Mouse (Mus musculus): Measurements from ENCODE around the gene Myd88.

Myd88 gene

GRCm38 (mm10) chr9:119340909-119341816, at the start of gene Myd88:
Gene Myd88, minus strand, starts transcription at chr9:119341411.
- TF ChIP-seq GATA4 (IDR thresholded peaks at IDR 0.05; ENCODE audit: insufficient replicate concordance, low read length): peak; percentile 24; the same call in 1 of the 2 replicates

- no peak for TF ChIP-seq GATA4 (IDR thresholded peaks at IDR 0.05; ENCODE audit: insufficient replicate concordance, low read length)
Observed at GRCm38 (mm10) chr9:119390214-119390613, 49.0 kb upstream of the Myd88 start.

- no peak for TF ChIP-seq GATA4 (IDR thresholded peaks at IDR 0.05; ENCODE audit: insufficient replicate concordance, low read length)
Observed at GRCm38 (mm10) chr9:119388956-119389355, 47.7 kb upstream of the Myd88 start.

- TF ChIP-seq GATA4 (IDR thresholded peaks at IDR 0.05; ENCODE audit: insufficient replicate concordance, low read length): no peak
Observed at GRCm38 (mm10) chr9:119382603-119383002, 41.4 kb upstream of the Myd88 start.

GRCm38 (mm10) chr9:119378231-119378630, 37.0 kb upstream of the Myd88 start:
- no peak for TF ChIP-seq GATA4 (IDR thresholded peaks at IDR 0.05; ENCODE audit: insufficient replicate concordance, low read length)

- TF ChIP-seq GATA4 (IDR thresholded peaks at IDR 0.05; ENCODE audit: insufficient replicate concordance, low read length): no peak
Observed at GRCm38 (mm10) chr9:119375556-119375955, 34.3 kb upstream of the Myd88 start.

- TF ChIP-seq GATA4 (IDR thresholded peaks at IDR 0.05; ENCODE audit: insufficient replicate concordance, low read length): no peak
Observed at GRCm38 (mm10) chr9:119375008-119375407, 33.8 kb upstream of the Myd88 start.

GRCm38 (mm10) chr9:119371251-119371650, 30.0 kb upstream of the Myd88 start:
- TF ChIP-seq GATA4 (IDR thresholded peaks at IDR 0.05; ENCODE audit: insufficient replicate concordance, low read length): no peak

GRCm38 (mm10) chr9:119368367-119368766, 27.2 kb upstream of the Myd88 start:
- no peak for TF ChIP-seq GATA4 (IDR thresholded peaks at IDR 0.05; ENCODE audit: insufficient replicate concordance, low read length)

GRCm38 (mm10) chr9:119365284-119365683, 24.1 kb upstream of the Myd88 start, which contains the start of gene Slc22a14:
Gene Slc22a14, minus strand, starts transcription at chr9:119365553.
- TF ChIP-seq GATA4 (IDR thresholded peaks at IDR 0.05; ENCODE audit: insufficient replicate concordance, low read length): no peak

- TF ChIP-seq GATA4 (IDR thresholded peaks at IDR 0.05; ENCODE audit: insufficient replicate concordance, low read length): no peak
Observed at GRCm38 (mm10) chr9:119363229-119363628, 22.0 kb upstream of the Myd88 start.

GRCm38 (mm10) chr9:119361416-119361815, 20.2 kb upstream of the Myd88 start:
- no peak for TF ChIP-seq GATA4 (IDR thresholded peaks at IDR 0.05; ENCODE audit: insufficient replicate concordance, low read length)

GRCm38 (mm10) chr9:119358058-119358429, 16.8 kb upstream of the Myd88 start:
- peak; percentile 63; the same call in 1 of the 2 replicates for TF ChIP-seq GATA4 (IDR thresholded peaks at IDR 0.05; ENCODE audit: insufficient replicate concordance, low read length)

- no peak; the same call in 1 of the 2 replicates for TF ChIP-seq GATA4 (IDR thresholded peaks at IDR 0.05; ENCODE audit: insufficient replicate concordance, low read length)
Observed at GRCm38 (mm10) chr9:119357331-119358057, 16.3 kb upstream of the Myd88 start, which contains the start of gene Xylb. Gene Xylb, plus strand, starts transcription at chr9:119357381.

- no peak for TF ChIP-seq GATA4 (IDR thresholded peaks at IDR 0.05; ENCODE audit: insufficient replicate concordance, low read length)
Observed at GRCm38 (mm10) chr9:119355943-119356342, 14.7 kb upstream of the Myd88 start.

- TF ChIP-seq GATA4 (IDR thresholded peaks at IDR 0.05; ENCODE audit: insufficient replicate concordance, low read length): no peak
Observed at GRCm38 (mm10) chr9:119353926-119354325, 12.7 kb upstream of the Myd88 start.
